Mouse (Mus musculus) kidney, postnatal 0 days (tissue): ENCODE measurements around the gene Gpx1. TPM values are rescaled to one million over a fixed set of nuclear protein-coding genes. Genes with fewer than 3 reads are reported as not detected.
"Not testable (repeated sequence)": the region's sequence is repeated elsewhere in the genome, so short reads cannot be mapped to it uniquely, and the experiment has no call there.

Experiments
- ATAC-seq: fragments of 200-750 bp; cut with Nextera tagmentation; replicated peaks from 2 replicates; pipeline ENCODE4 v1.8.0; 2017; ENCODE audit warnings: low read depth, moderate number of reproducible peaks, moderate TSS enrichment, moderate library complexity; ENCODE audit not compliant: low FRiP score
- DNase-seq: peaks from one replicate; pipeline ENCODE4 v3.0.0-alpha.2; 2016; ENCODE audit warnings: low spot score
- H3K27ac ChIP-seq: fragments of 300-500 bp; sonication (generic); 2 replicates; pipeline ENCODE4 v1.5.1; 2014; ENCODE audit warnings: mild to moderate bottlenecking
- H3K27me3 ChIP-seq: fragments of 300-500 bp; sonication (generic); 2 replicates; pipeline ENCODE4 v1.6.1; 2014; ENCODE audit warnings: low read length, mixed read lengths; ENCODE audit not compliant: insufficient read depth
- H3K36me3 ChIP-seq: fragments of 300-500 bp; sonication (generic); 2 replicates; pipeline ENCODE4 v1.6.1; 2014; ENCODE audit warnings: low read length, mixed read lengths; ENCODE audit not compliant: insufficient read depth
- H3K4me1 ChIP-seq: fragments of 300-500 bp; sonication (generic); replicated peaks from 2 replicates; pipeline ENCODE4 v1.6.1; 2014; ENCODE audit warnings: antibody characterized with exemption, low read length, mixed read lengths; ENCODE audit not compliant: insufficient read depth
- H3K4me2 ChIP-seq: fragments of 300-500 bp; sonication (generic); 2 replicates; pipeline ENCODE4 v1.6.1; 2014; ENCODE audit warnings: mild to moderate bottlenecking, low read length, moderate library complexity, mixed read lengths
- H3K4me3 ChIP-seq: fragments of 300-500 bp; sonication (generic); replicated peaks from 2 replicates; pipeline ENCODE4 v1.5.1; 2014; ENCODE audit warnings: low read depth, low read length
- H3K9ac ChIP-seq: fragments of 300-500 bp; sonication (generic); 2 replicates; pipeline ENCODE4 v1.6.1; 2014; ENCODE audit warnings: low read depth, low read length
- H3K9me3 ChIP-seq: fragments of 300-500 bp; sonication (generic); replicated peaks from 2 replicates; pipeline ENCODE4 v1.6.1; 2016; ENCODE audit warnings: low read length, inconsistent platforms, mixed read lengths
- CTCF ChIP-seq: IDR thresholded peaks from 2 replicates; pipeline ENCODE4 v1.5.1; 2016; ENCODE audit warnings: antibody characterized with exemption, low read depth, mild to moderate bottlenecking, moderate library complexity
- WGBS: fragments of 180-500 bp; shearing (Covaris S2); extraction: QIAGEN DNeasy Blood & Tissue Kit; methylation state at CpG from one replicate; pipeline ENCODE4 v1.1.7; 2014; 5-methylcytosine and 5-hydroxymethylcytosine counted together
- polyA plus RNA-seq: library from polyadenylated mRNA; unstranded; fragments of >200 nt; fragmentation: Nextera tagmentation; extraction: Ambion mirVana; gene quantifications from 2 replicates; pipeline ENCODE4 v1.2.1, GENCODE M21; 2015

Gpx1 gene
- polyA plus RNA-seq, 1 experiment from 2014 or later: 1,215 TPM

DNA sequence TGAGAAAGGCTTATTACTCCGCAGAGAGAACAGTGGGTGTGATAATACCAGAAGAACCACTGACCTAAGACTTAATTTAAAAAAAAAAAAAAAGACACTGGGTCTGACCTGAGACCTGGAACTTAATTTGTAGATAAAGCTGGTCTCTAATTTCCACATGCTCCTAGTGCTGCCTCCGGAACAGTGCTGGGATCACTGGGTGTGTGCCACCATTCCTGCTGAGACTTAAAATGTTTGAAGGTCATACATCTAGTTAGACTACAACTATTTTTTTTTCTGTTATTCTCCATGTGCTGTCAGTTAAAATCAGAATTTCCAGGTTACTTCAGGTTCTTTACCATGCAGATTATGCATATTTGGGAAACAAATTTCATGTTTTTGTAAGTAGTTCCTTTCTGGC, 30.6 kb upstream of the Gpx1 start:
- H3K9me3 ChIP-seq: no peaks in the 10 kb centered on the region
- peak overlapping the region; percentile 48; the same call in 1 of the 2 replicates for H3K9ac ChIP-seq
- peak; percentile 16 for DNase-seq
- H3K36me3 ChIP-seq: no peaks in the 10 kb centered on the region
- WGBS: 46% methylated on average over 2 of the region's 2 CpGs
- H3K27me3 ChIP-seq: no peaks in the 10 kb centered on the region
- TF ChIP-seq CTCF: no peak
- peak overlapping the region; percentile 82 for H3K4me2 ChIP-seq
- no peak for ATAC-seq
- no peak overlapping the region for H3K27ac ChIP-seq
- H3K4me3 ChIP-seq: peak overlapping the region; percentile 79
- peaks cover 18% of the 10 kb centered on the region for H3K4me1 ChIP-seq

DNA sequence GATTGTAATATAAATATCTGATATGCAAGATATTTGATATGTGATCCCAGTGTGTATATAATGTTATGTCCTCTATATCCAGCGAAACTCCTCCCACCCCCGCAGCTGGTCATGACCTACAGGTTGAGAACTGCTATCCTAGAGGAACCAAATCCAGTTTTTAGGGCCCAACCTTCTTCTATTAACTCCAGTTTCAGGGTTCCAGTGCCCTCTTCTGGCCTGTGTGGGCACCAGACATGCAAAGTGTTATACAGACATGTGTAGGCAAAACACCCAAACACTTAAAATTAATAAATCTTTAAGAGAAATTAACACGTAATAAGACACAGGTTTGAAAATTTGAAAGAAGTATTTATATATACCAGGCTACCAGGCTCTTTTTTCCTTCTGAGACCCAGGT, 21.1 kb upstream of the Gpx1 start:
- DNase-seq: peak; percentile 25
- no peak overlapping the region for H3K27ac ChIP-seq
- H3K36me3 ChIP-seq: no peaks in the 10 kb centered on the region
- H3K9ac ChIP-seq: no peak overlapping the region
- H3K4me2 ChIP-seq: no peak overlapping the region
- H3K27me3 ChIP-seq: no peaks in the 10 kb centered on the region
- no peaks in the 10 kb centered on the region for H3K4me1 ChIP-seq
- no peaks in the 10 kb centered on the region for H3K9me3 ChIP-seq
- no peak for ATAC-seq
- 90% methylated on average over 3 of the region's 3 CpGs for WGBS
- no peak overlapping the region for H3K4me3 ChIP-seq
- peak; percentile 51 for TF ChIP-seq CTCF

DNA sequence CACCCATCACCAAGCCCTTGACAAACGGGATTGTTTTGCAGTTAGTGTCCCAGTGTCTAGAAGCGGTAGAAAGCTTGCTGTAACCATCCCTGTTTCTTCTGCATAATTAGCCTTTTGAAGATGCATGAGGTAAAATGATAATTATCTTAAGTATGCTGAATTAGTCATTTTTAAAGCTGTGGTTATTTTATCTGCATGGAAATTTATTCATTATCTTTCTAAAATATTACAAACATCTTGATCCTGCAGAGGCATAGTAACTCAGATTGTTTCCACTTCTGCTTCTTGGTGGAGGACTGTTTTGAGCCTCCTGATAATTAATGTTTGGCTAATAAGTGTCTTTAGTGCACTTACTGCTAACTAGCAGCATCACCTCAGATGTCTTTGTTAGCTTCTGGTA, 20.2 kb upstream of the Gpx1 start:
- TF ChIP-seq CTCF: no peak
- H3K9ac ChIP-seq: no peak overlapping the region
- 90% methylated on average over 2 of the region's 2 CpGs for WGBS
- H3K9me3 ChIP-seq: no peaks in the 10 kb centered on the region
- H3K4me2 ChIP-seq: no peak overlapping the region
- ATAC-seq (no peak), DNase-seq (no peak)
- H3K36me3 ChIP-seq: no peaks in the 10 kb centered on the region
- no peak overlapping the region for H3K27ac ChIP-seq
- no peaks in the 10 kb centered on the region for H3K4me1 ChIP-seq
- H3K4me3 ChIP-seq: no peak overlapping the region
- no peaks in the 10 kb centered on the region for H3K27me3 ChIP-seq

DNA sequence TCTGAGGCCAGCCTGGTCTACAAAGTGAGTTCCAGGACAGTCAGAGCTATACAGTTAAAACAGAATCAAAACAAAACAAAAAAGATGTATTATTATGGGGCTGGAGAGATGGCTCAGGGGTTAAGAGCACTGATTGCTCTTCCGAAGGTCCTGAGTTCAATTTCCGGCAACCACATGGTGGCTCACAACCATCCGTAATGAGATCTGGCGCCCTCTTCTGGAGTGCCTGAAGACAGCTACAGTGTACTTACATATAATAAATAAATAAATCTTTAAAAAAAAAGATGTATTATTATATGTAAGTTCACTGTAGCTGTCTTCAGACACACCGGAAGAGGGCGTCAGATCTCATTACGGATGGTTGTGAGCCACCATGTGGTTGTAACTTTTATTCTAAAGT, 16.6 kb upstream of the Gpx1 start:
- H3K27me3 ChIP-seq, H3K9me3 ChIP-seq, ATAC-seq, DNase-seq, H3K27ac ChIP-seq, H3K9ac ChIP-seq, H3K4me3 ChIP-seq, H3K4me2 ChIP-seq, H3K36me3 ChIP-seq, H3K4me1 ChIP-seq: not testable (repeated sequence)
- 92% methylated on average over 7 of the region's 7 CpGs for WGBS
- peak; percentile 40; the same call in 1 of the 2 replicates for TF ChIP-seq CTCF

DNA sequence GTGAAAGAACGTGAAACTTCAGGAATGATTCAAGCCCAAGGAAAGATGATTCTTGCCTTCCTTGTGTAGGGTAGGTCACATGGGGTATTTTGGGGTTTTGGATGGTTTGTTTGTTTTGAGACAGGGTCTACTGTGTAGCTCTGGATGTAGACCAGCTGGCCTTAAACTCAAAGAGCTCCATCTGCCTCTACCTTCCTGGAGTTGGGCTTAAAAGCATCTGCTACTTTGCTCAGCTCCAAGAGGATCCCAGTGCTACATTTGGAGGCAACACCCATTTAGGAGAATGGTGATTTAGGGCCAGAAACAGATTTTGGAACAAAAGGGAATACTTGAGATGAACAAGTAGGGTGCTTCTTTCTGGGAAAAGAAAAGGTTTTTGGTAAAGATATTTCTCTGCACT, 13.9 kb upstream of the Gpx1 start:
- no peak overlapping the region for H3K27ac ChIP-seq
- no peaks in the 10 kb centered on the region for H3K9me3 ChIP-seq
- WGBS: 97% methylated on average over 1 of the region's 1 CpGs
- no peaks in the 10 kb centered on the region for H3K4me1 ChIP-seq
- DNase-seq (no peak), ATAC-seq (no peak)
- no peak overlapping the region for H3K4me2 ChIP-seq
- H3K9ac ChIP-seq: no peak overlapping the region
- no peaks in the 10 kb centered on the region for H3K27me3 ChIP-seq
- peaks cover 10% of the 10 kb centered on the region; the same call in 1 of the 2 replicates for H3K36me3 ChIP-seq
- no peak overlapping the region for H3K4me3 ChIP-seq
- TF ChIP-seq CTCF: no peak

DNA sequence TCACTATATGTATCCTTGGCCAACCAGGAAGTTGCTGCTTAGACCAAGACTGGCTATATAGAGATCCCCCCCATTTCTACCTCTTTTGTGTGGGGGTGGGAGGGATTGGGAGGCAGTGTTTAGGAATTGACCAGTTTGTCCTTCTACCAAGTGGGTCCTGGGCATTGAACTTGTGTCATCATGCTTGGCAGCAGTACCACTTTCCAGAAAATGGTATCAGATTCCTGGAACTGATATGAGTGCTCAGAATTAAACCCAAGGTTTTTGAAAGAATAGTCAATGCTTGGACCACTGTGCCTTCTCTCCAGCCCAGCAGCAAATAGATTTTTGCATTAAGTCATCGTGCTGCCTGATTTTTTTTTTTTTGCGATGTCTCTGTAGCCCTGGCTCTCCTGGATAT, 12.9 kb upstream of the Gpx1 start:
- H3K9ac ChIP-seq: no peak overlapping the region
- H3K4me3 ChIP-seq: no peak overlapping the region
- ATAC-seq: no peak
- H3K36me3 ChIP-seq: peaks cover 12% of the 10 kb centered on the region
- 97% methylated on average over 2 of the region's 2 CpGs for WGBS
- no peaks in the 10 kb centered on the region for H3K27me3 ChIP-seq
- no peak overlapping the region for H3K27ac ChIP-seq
- TF ChIP-seq CTCF: no peak
- no peak overlapping the region for H3K4me2 ChIP-seq
- H3K9me3 ChIP-seq: no peaks in the 10 kb centered on the region
- no peaks in the 10 kb centered on the region for H3K4me1 ChIP-seq
- DNase-seq: no peak
